Comparison of ENCODE assay signal across 16 mouse cellular contexts in the genomic region with DNA sequence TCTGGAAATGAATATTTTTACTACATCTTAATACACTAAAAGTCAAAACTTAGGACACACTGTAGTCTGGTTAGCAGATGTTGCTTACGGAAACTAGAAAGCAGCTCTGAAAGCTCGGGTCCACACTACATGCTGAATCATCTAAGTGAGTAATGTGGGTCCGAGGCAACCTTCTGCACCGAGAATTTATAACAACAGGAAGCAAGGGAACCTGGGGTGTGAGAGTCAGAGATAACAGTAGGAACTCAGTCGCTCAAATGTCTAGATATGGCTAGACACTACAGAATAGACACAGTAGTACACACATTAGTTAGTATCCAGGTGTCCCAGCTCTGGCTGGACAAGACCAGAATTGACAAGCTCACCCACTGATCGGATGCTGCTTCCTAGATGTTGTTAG. TPM values are rescaled to one million over a fixed set of nuclear protein-coding genes. Genes with fewer than 3 reads are reported as not detected.
"Had no signal": no experiment of that assay in that cellular context is flagged by ENCODE, and none has a peak within 500 bp of the region (broad histone marks: within the 10 kb centered on the region; RNA-seq: fewer than 3 reads in every experiment).

No protein-coding gene starts in this region.

- H3K4me3 ChIP-seq: kidney, embryonic 15.5 days; limb, embryonic 15.5 days; midbrain, embryonic 13.5 days; stomach, embryonic 15.5 days had no signal

- H3K9me3 ChIP-seq: kidney, embryonic 15.5 days; limb, embryonic 15.5 days; midbrain, embryonic 13.5 days; stomach, embryonic 15.5 days had no signal

- H3K4me2 ChIP-seq: kidney, embryonic 15.5 days; limb, embryonic 15.5 days; midbrain, embryonic 13.5 days; stomach, embryonic 15.5 days had no signal

- ATAC-seq: intestine, embryonic 16.5 days; lung, postnatal 0 days; midbrain, embryonic 13.5 days had no signal

- DNase-seq: kidney, postnatal 14 days; layer of hippocampus, adult 9-11 months; layer of hippocampus, postnatal 36 days; lung, adult 2 months; lung, postnatal 36 days; right cerebral cortex, postnatal 14 days; thymus, postnatal 36 days had no signal

- H3K27ac ChIP-seq: kidney, embryonic 15.5 days; limb, embryonic 15.5 days; midbrain, embryonic 13.5 days; stomach, embryonic 15.5 days had no signal

- H3K4me1 ChIP-seq: kidney, embryonic 15.5 days; limb, embryonic 15.5 days; midbrain, embryonic 13.5 days; stomach, embryonic 15.5 days had no signal

- H3K9ac ChIP-seq: kidney, embryonic 15.5 days; limb, embryonic 15.5 days; midbrain, embryonic 13.5 days; stomach, embryonic 15.5 days had no signal

- H3K27me3 ChIP-seq: kidney, embryonic 15.5 days; limb, embryonic 15.5 days; midbrain, embryonic 13.5 days; stomach, embryonic 15.5 days had no signal

RNA-seq across cellular contexts. Expression of gene Npb, which starts 19.7 kb away (rescaled TPM):
- total RNA-seq: left cerebral cortex, postnatal 25 days; midbrain, postnatal 0 days had no signal
- polyA plus RNA-seq: neural tube, embryonic 14.5 days had no signal
